Mouse (Mus musculus) embryonic facial prominence, embryonic 14.5 days (tissue): ENCODE measurements around the gene Zfp13. TPM values are rescaled to one million over a fixed set of nuclear protein-coding genes. Genes with fewer than 3 reads are reported as not detected.

Experiments used
- ATAC-seq: fragments of 200-750 bp; cut with Nextera tagmentation; 2 replicates; pipeline ENCODE4 v1.8.0; 2017; ENCODE audit warnings: low read depth, moderate number of reproducible peaks, moderate TSS enrichment
- DNase-seq: peaks from one replicate; pipeline ENCODE4 v3.0.0-alpha.2; 2015; ENCODE audit warnings: low spot score
- H3K27ac ChIP-seq: fragments of 300-500 bp; sonication (generic); replicated peaks from 2 replicates; pipeline ENCODE4 v1.5.1; 2014; ENCODE audit warnings: low read depth, mild to moderate bottlenecking, low read length, moderate library complexity
- H3K27me3 ChIP-seq: fragments of 300-500 bp; sonication (generic); replicated peaks from 2 replicates; pipeline ENCODE4 v1.6.1; 2014; ENCODE audit warnings: low read length; ENCODE audit not compliant: control insufficient read depth, insufficient read depth
- H3K36me3 ChIP-seq: fragments of 300-500 bp; sonication (generic); 2 replicates; pipeline ENCODE4 v1.6.1; 2014; ENCODE audit warnings: low read length, mixed read lengths; ENCODE audit not compliant: control insufficient read depth, insufficient read depth
- H3K4me1 ChIP-seq: fragments of 300-500 bp; sonication (generic); 2 replicates; pipeline ENCODE4 v1.6.1; 2014; ENCODE audit warnings: antibody characterized with exemption, low read length; ENCODE audit not compliant: control insufficient read depth, insufficient read depth
- H3K4me2 ChIP-seq: fragments of 300-500 bp; sonication (generic); 2 replicates; pipeline ENCODE4 v1.6.1; 2014; ENCODE audit warnings: low read depth, mild to moderate bottlenecking, low read length, moderate library complexity, mixed read lengths
- H3K4me3 ChIP-seq: fragments of 300-500 bp; sonication (generic); 2 replicates; pipeline ENCODE4 v1.5.1; 2014; ENCODE audit warnings: low read depth, mild to moderate bottlenecking, low read length
- H3K9ac ChIP-seq: fragments of 300-500 bp; sonication (generic); 2 replicates; pipeline ENCODE4 v1.6.1; 2014; ENCODE audit warnings: low read depth, mild to moderate bottlenecking, low read length, moderate library complexity, mixed read lengths
- H3K9me3 ChIP-seq: fragments of 300-500 bp; sonication (generic); 2 replicates; pipeline ENCODE4 v1.6.1; 2016; ENCODE audit warnings: low read length; ENCODE audit not compliant: control insufficient read depth
- WGBS: fragments of 180-500 bp; shearing (Covaris S2); extraction: QIAGEN DNeasy Blood & Tissue Kit; methylation state at CpG from one replicate; pipeline ENCODE4 v1.1.7; 2014; 5-methylcytosine and 5-hydroxymethylcytosine counted together
- polyA plus RNA-seq: library from polyadenylated mRNA; unstranded; fragments of >200 nt; fragmentation: Nextera tagmentation; extraction: Ambion mirVana; gene quantifications from 2 replicates; pipeline ENCODE4 v1.2.1, GENCODE M21; 2014

Gene Zfp13
- polyA plus RNA-seq, 1 experiment from 2014 or later: 11.7 TPM

DNA sequence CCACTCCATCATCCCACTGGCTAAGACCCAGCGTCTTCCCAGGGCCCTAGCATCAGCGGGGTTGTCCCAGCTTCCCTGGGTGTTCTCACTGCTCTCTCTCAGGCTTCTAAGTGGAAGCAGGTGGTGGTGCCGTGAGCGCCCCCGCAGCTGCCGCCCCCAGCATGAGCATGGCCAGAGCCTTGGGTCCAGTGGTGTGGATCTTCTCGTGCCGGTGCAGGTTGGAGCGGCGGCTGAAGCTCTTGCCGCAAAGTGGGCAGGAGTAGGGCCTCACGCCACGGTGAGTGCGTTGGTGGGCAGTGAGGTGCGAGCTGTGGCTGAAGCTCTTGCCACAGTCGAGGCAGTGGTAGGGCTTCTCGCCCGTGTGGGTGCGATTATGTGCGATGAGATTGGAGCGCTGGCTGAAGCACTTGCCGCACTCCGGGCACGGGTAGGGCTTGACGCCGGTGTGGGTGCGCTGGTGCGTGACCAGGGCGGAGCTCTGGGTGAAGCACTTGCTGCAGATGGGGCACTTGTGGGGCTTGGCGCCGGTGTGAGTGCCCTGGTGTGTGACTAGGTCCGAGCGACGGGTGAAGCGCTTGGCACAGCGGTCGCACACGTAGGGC is 23.2 kb downstream of the Zfp13 start:
- DNase-seq: no peak
- Histone ChIP-seq H3K36me3 (peaks cover 80% of the 10 kb centered on the region), H3K4me2 (no peak overlapping the region), H3K9me3 (no peaks in the 10 kb centered on the region), H3K4me3 (no peak overlapping the region), H3K27ac (no peak overlapping the region), H3K9ac (no peak overlapping the region), H3K4me1 (no peaks in the 10 kb centered on the region), H3K27me3 (no peaks in the 10 kb centered on the region)
- no peak for ATAC-seq
- 95% methylated on average over 38 of the region's 38 CpGs for WGBS

DNA sequence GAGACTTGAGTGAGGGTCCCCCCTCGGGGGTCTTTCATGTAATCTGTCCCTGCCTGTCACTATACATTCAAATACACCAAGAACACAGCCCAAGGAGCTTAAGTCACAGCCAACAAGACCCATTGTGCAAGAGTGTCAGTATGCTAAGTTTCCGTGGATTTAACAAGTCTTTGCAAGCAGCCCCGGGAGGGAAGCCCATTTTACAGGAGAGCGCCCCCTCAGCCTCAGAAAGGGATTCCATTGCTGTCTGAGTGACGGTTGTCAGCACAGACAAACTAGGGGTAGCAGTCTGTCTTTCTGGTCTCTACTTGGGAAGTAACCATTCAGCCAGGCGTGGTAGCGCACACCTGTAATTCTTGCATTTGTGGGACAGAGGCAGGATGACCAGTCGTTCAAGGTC is 25.2 kb downstream of the Zfp13 start:
- no peaks in the 10 kb centered on the region for H3K4me1 ChIP-seq

DNA sequence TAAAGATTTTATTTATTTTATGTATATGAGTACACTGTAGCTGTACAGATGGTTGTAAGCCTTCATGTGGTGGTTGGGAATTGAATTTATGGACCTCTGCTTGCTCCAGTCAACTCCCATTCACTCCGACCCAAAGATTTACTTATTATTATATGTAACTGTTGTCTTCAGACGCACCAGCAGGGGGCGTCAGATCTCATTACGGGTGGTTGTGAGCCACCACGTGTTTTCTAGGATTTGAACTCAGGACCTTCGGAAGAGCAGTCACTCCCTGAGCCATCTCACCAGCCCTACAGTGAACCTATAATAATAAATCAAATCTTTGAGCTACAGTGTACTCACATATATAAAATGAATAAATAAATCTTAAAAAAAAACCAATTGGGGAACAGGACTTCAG is 27.2 kb downstream of the Zfp13 start:
- 80% methylated on average over 6 of the region's 6 CpGs for WGBS

More for the DNA sequence above, 25.2 kb downstream of the Zfp13 start:
- Histone ChIP-seq H3K27ac (no peak overlapping the region), H3K4me3 (no peak overlapping the region), H3K4me2 (no peak overlapping the region), H3K9ac (no peak overlapping the region), H3K9me3 (no peaks in the 10 kb centered on the region), H3K36me3 (peaks cover 61% of the 10 kb centered on the region), H3K27me3 (no peaks in the 10 kb centered on the region)
- ATAC-seq: no peak
- WGBS: 91% methylated on average over 8 of the region's 8 CpGs
- DNase-seq: no peak

DNA sequence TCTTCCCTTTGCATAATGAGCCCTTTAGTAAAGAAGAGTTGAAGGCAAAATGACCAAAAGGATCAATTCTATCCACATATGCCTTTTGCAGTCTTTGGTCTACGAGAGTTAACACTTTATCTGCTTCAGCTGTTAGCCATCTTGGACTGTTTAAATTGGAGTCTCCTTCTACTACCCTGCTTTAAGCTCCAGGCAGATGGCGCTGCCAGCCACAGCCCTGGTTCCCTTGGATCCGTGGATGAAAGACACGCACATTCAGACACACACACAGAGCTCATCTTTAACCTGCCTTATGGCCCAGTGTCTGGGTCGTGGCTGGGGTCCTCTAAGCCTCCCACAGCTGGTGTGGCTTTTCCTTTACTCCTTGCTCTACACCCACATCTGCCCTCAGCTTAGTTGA is 28.2 kb downstream of the Zfp13 start:
- Histone ChIP-seq H3K27me3 (no peaks in the 10 kb centered on the region), H3K36me3 (peaks cover 36% of the 10 kb centered on the region), H3K27ac (no peak overlapping the region), H3K9ac (no peak overlapping the region), H3K4me2 (no peak overlapping the region), H3K4me1 (no peaks in the 10 kb centered on the region), H3K9me3 (no peaks in the 10 kb centered on the region), H3K4me3 (no peak overlapping the region)
- WGBS: 16% methylated on average over 5 of the region's 5 CpGs
- DNase-seq (no peak), ATAC-seq (no peak)

More for the DNA sequence above, 27.2 kb downstream of the Zfp13 start:
- Histone ChIP-seq H3K9me3 (no peaks in the 10 kb centered on the region), H3K9ac (no peak overlapping the region), H3K27me3 (no peaks in the 10 kb centered on the region), H3K27ac (no peak overlapping the region), H3K4me2 (no peak overlapping the region), H3K4me1 (no peaks in the 10 kb centered on the region), H3K4me3 (no peak overlapping the region), H3K36me3 (peaks cover 46% of the 10 kb centered on the region)
- ATAC-seq (no peak), DNase-seq (no peak)

DNA sequence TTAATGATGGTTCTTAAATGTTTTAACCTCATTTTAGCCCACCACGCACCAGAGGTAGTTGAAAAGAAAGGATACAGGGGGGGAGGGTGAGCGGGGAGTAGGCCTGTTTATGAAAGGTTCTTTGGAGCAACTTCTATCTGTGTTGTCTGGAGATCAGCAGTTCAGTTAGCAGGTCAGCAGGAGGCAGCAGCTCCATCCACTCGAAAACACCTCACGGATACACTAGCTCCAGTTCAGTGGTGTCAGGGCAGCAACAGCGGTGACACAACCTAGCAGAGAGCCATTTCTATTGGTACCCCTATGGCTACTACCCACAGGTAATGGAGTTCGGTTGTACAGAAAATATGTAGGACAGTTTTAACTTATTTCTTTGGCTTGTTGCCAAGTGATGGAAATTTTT is 29.3 kb downstream of the Zfp13 start:
- peaks cover under 1% of the 10 kb centered on the region; the same call in 1 of the 2 replicates for H3K4me1 ChIP-seq
- H3K4me3 ChIP-seq: no peak overlapping the region
- no peaks in the 10 kb centered on the region for H3K9me3 ChIP-seq
- no peak overlapping the region for H3K4me2 ChIP-seq
- H3K27me3 ChIP-seq: no peaks in the 10 kb centered on the region
- 40% methylated on average over 6 of the region's 6 CpGs for WGBS
- no peak overlapping the region for H3K9ac ChIP-seq
- DNase-seq (peak; percentile 56), ATAC-seq (peak; percentile 61)
- no peak overlapping the region for H3K27ac ChIP-seq
- H3K36me3 ChIP-seq: peaks cover 25% of the 10 kb centered on the region

DNA sequence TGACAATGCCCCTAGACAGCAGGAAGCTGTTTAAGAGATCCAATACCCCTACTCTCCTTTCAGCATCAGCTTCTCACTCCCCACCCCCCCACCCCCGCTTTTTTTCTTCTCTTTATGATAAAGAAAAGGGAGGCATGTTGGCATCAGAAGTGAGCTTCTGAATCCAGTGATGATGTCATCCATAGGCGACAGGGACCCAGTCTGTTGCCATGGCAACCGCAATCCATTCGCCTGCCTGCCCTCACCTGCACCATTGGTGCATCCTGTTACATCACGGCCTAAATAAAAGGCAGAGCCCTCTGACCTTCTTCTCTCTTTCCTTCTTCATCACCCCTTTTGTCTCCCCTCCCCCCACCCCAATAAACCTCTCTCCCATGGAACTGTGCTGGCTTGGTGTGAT is 30.9 kb downstream of the Zfp13 start:
- no peak overlapping the region for H3K9ac ChIP-seq
- no peaks in the 10 kb centered on the region for H3K27me3 ChIP-seq
- no peaks in the 10 kb centered on the region for H3K9me3 ChIP-seq
- peaks cover 12% of the 10 kb centered on the region; the same call in 1 of the 2 replicates for H3K36me3 ChIP-seq
- H3K4me3 ChIP-seq: no peak overlapping the region
- ATAC-seq: no peak
- H3K4me1 ChIP-seq: peaks cover 6% of the 10 kb centered on the region; the same call in 1 of the 2 replicates
- WGBS: 43% methylated on average over 5 of the region's 5 CpGs
- no peak for DNase-seq
- no peak overlapping the region for H3K27ac ChIP-seq
- no peak overlapping the region for H3K4me2 ChIP-seq

DNA sequence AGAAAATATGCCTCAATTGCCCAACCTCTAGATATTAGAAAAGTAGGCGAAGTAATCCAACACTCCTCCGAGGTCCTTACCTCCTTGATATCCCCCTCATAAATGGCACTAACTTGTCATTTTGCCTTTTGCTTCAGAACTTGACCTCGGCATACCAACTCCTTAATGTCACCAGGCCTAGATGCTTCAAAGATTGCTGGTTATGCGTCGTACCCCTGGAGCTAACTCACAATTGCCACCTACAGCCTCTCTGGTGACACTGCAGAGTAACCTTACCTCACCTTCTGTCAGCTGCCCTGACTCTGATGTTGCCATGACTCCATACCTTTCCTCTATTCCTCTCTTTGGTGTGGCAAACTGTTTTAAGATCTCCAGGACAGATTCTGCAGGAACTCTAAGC is 32.5 kb downstream of the Zfp13 start:
- WGBS: 50% methylated on average over 5 of the region's 5 CpGs

DNA sequence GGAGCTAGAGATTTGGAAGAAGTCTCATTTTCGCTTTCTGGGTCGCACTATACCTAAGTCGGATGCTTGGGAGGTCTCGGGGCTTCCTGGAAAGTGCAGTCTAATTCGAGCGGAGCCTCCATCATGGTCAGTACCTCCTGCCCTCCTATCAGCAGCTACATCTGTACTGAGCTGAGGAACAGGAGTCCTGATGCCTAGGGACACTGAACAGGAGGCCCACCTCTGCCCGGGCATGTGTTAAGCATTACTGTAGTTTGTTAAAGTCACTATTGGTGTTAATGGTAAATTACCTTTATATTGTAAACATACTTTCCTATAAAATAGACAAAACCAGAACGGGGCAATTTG is 34.9 kb downstream of the Zfp13 start:
- ATAC-seq (peak; percentile 85), DNase-seq (no peak)
- H3K4me3 ChIP-seq: peak overlapping the region; percentile 88
- H3K36me3 ChIP-seq: peaks cover 20% of the 10 kb centered on the region; the same call in 1 of the 2 replicates
- H3K9me3 ChIP-seq: no peaks in the 10 kb centered on the region
- H3K4me2 ChIP-seq: peak overlapping the region; percentile 70
- under 1% methylated on average over 8 of the region's 8 CpGs for WGBS
- peak overlapping the region; percentile 97 for H3K9ac ChIP-seq
- peaks cover 6% of the 10 kb centered on the region; the same call in 1 of the 2 replicates for H3K4me1 ChIP-seq
- no peaks in the 10 kb centered on the region for H3K27me3 ChIP-seq
- H3K27ac ChIP-seq: peak overlapping the region; percentile 95

More for the DNA sequence above, 32.5 kb downstream of the Zfp13 start:
- H3K4me2 ChIP-seq: no peak overlapping the region
- no peak overlapping the region for H3K4me3 ChIP-seq
- ATAC-seq: no peak
- no peak overlapping the region for H3K27ac ChIP-seq
- DNase-seq: no peak
- no peaks in the 10 kb centered on the region for H3K9me3 ChIP-seq
- no peaks in the 10 kb centered on the region for H3K36me3 ChIP-seq
- peaks cover 6% of the 10 kb centered on the region; the same call in 1 of the 2 replicates for H3K4me1 ChIP-seq
- H3K9ac ChIP-seq: no peak overlapping the region
- no peaks in the 10 kb centered on the region for H3K27me3 ChIP-seq
